Mouse (Mus musculus) yolk sac, embryonic 10.5 days (tissue): ENCODE data around the gene Snx25.

Source experiments
- DNase-seq: peaks from one replicate; pipeline ENCODE4 v3.0.0-alpha.2; 2017; ENCODE audit warnings: low spot score

Snx25 gene

GRCm38 (mm10) chr8:46152064-46153031, at the start of gene Snx25:
TSS of gene Snx25 (minus strand) at chr8:46152159.
- peak; percentile 88 for DNase-seq

- DNase-seq = no peak
Observed at GRCm38 (mm10) chr8:46197673-46198072, 45.7 kb upstream of the Snx25 start.

GRCm38 (mm10) chr8:46196877-46197276, 44.9 kb upstream of the Snx25 start:
- DNase-seq = no peak

GRCm38 (mm10) chr8:46193100-46193499, 41.1 kb upstream of the Snx25 start:
- no peak for DNase-seq

GRCm38 (mm10) chr8:46185361-46185760, 33.4 kb upstream of the Snx25 start:
- no peak for DNase-seq

GRCm38 (mm10) chr8:46180136-46180535, 28.2 kb upstream of the Snx25 start:
- no peak for DNase-seq

GRCm38 (mm10) chr8:46173651-46174050, 21.7 kb upstream of the Snx25 start:
- DNase-seq = no peak

- DNase-seq = no peak
Observed at GRCm38 (mm10) chr8:46163870-46164190, 11.9 kb upstream of the Snx25 start.

- DNase-seq = peak; percentile 96
Observed at GRCm38 (mm10) chr8:46162953-46163869, 11.3 kb upstream of the Snx25 start.

- no peak for DNase-seq
Observed at GRCm38 (mm10) chr8:46153042-46153441, 1.1 kb upstream of the Snx25 start.

- DNase-seq = peak; percentile 66
Observed at GRCm38 (mm10) chr8:46151202-46152062, 527 bp downstream of the Snx25 start, which contains the start of gene Cfap97. TSS of gene Cfap97 (plus strand) at chr8:46151771.

GRCm38 (mm10) chr8:46149782-46150181, 2.2 kb downstream of the Snx25 start:
- DNase-seq = no peak

- DNase-seq = no peak
Observed at GRCm38 (mm10) chr8:46149306-46149705, 2.7 kb downstream of the Snx25 start.

GRCm38 (mm10) chr8:46146173-46146572, 5.8 kb downstream of the Snx25 start:
- no peak for DNase-seq

- DNase-seq = no peak
Observed at GRCm38 (mm10) chr8:46143924-46144323, 8.0 kb downstream of the Snx25 start.

- no peak for DNase-seq
Observed at GRCm38 (mm10) chr8:46143470-46143869, 8.5 kb downstream of the Snx25 start.

GRCm38 (mm10) chr8:46142498-46143081, 9.4 kb downstream of the Snx25 start:
- no peak for DNase-seq

- no peak for DNase-seq
Observed at GRCm38 (mm10) chr8:46141688-46142087, 10.3 kb downstream of the Snx25 start.

- no peak for DNase-seq
Observed at GRCm38 (mm10) chr8:46140376-46141120, 11.4 kb downstream of the Snx25 start.

GRCm38 (mm10) chr8:46137843-46138596, 13.9 kb downstream of the Snx25 start:
- no peak for DNase-seq
